Mouse (Mus musculus): ENCODE results near the gene Ankrd13d.
A peak's percentile ranks its signal among the peaks of the same experiment; 100 is the strongest.

DNA sequence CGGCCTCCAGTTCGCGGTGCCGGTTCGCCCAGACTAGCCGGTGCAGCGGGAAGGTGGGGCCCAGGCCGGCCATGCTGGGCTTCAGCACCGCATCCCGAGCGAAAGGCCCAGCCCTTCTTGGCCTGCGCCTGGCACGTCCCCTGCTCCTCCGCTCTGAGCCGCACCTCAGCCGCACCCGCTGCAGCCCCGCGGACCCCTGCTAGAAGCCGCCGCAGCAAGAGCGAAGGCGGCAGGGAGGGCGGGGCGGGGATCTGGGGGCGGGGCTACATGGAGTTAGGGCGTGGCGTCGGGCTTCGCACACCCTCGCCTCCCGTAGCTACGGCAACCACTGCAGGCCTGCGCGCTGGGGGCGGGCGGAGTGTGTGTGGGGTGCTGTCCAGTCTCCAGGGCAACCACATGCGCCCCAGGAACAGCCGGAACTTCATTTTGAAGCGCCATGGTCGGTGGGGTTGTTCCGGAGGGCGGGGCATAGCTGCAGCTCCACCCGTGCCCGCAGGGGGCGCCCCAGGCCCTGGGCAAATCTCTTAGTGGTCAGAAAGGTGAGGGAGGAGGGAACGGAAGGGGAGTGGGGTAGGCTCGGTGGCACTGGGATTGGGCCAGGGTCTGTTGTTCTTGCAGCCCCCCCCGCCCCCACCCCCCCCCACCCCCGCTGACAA lies at the start of gene Ankrd13d:
- TF ChIP-seq CTCF (conservative IDR thresholded peaks at IDR 0.05 in 1 of 2, IDR thresholded peaks at IDR 0.05 in 1 of 2; ENCODE audit: low read depth in 2 of 2, low read length in 2 of 2) = peak; percentile 20 to 85; a peak in 2 of 4 replicates
- no peak for TF ChIP-seq GABPA (IDR thresholded peaks at IDR 0.05; ENCODE audit: insufficient replicate concordance, low read depth, low read length)
- peak; percentile 56 for TF ChIP-seq TCF12 (IDR thresholded peaks at IDR 0.05; ENCODE audit: low read depth, low read length)
